Mouse (Mus musculus) colon, adult 2 months (tissue): ENCODE data around the gene Pycr1. TPM values are rescaled to one million over a fixed set of nuclear protein-coding genes. Genes with fewer than 3 reads are reported as not detected.

Experiments used
- polyA plus RNA-seq: library from polyadenylated mRNA; depleted of rRNA; stranded (reverse); fragments of >200 nt; gene quantifications from 2 replicates; pipeline ENCODE4 v1.2.3, GENCODE M21; 2012; rRNA removed

Pycr1 gene
- polyA plus RNA-seq: 30.3 and 39.3 TPM in 2 replicates

GRCm38 (mm10) chr11:120643601-120643987 is at the start of gene Pycr1:
TSS of gene Pycr1 (minus strand) at chr11:120643769.

GRCm38 (mm10) chr11:120672687-120673593 is 29.4 kb upstream of the Pycr1 start, which contains the start of gene Aspscr1:
TSS of gene Aspscr1 (plus strand) at chr11:120672973.

GRCm38 (mm10) chr11:120661076-120661460 is 17.5 kb upstream of the Pycr1 start, which contains the start of gene Notum:
TSS of gene Notum (minus strand) at chr11:120661175.

GRCm38 (mm10) chr11:120648001-120648476 is 4.5 kb upstream of the Pycr1 start, which contains the start of gene Myadml2:
TSS of gene Myadml2 (minus strand) at chr11:120648158.

GRCm38 (mm10) chr11:120633520-120634343 is 9.8 kb downstream of the Pycr1 start, which contains the start of gene Mafg:
TSS of gene Mafg (minus strand) at chr11:120633600.

GRCm38 (mm10) chr11:120625152-120625775 is 18.3 kb downstream of the Pycr1 start, which contains the start of gene Sirt7:
TSS of gene Sirt7 (minus strand) at chr11:120625240.

GRCm38 (mm10) chr11:120617519-120618112 is 26.0 kb downstream of the Pycr1 start, which contains the start of gene Pcyt2:
TSS of gene Pcyt2 (minus strand) at chr11:120617936.

GRCm38 (mm10) chr11:120608241-120609034 is 35.1 kb downstream of the Pycr1 start, which contains the start of gene Npb:
TSS of gene Npb (plus strand) at chr11:120608477.

GRCm38 (mm10) chr11:120598283-120598989 is 45.1 kb downstream of the Pycr1 start, which contains the start of the genes Alyref and Anapc11:
TSS of gene Alyref (minus strand) at chr11:120598365.
TSS of gene Anapc11 (plus strand) at chr11:120598421.

Other genes starting within 250 kb of the Pycr1 start
- gene Nploc4, start 206.1 kb downstream of the Pycr1 start, polyA plus RNA-seq: 62.4 and 84.3 TPM in 2 replicates
- 0.19 and 0.41 TPM in 2 replicates for gene Tspan10, start 201.1 kb downstream of the Pycr1 start, polyA plus RNA-seq
- 0.55 and 0.56 TPM in 2 replicates for gene Pde6g, start 190.3 kb downstream of the Pycr1 start, polyA plus RNA-seq
- 25.9 and 35.8 TPM in 2 replicates for gene Oxld1, start 185.7 kb downstream of the Pycr1 start, polyA plus RNA-seq
- gene Ccdc137, start 185.7 kb downstream of the Pycr1 start, polyA plus RNA-seq: 9.6 and 10.4 TPM in 2 replicates
- gene Arl16, start 176.2 kb downstream of the Pycr1 start, polyA plus RNA-seq: 23.7 and 24.4 TPM in 2 replicates
- gene Mrpl12, start 159.2 kb downstream of the Pycr1 start, polyA plus RNA-seq: 196 and 363 TPM in 2 replicates
- gene Slc25a10, start 151.9 kb downstream of the Pycr1 start, polyA plus RNA-seq: 357 and 440 TPM in 2 replicates
- gene Gcgr, start 113.1 kb downstream of the Pycr1 start, polyA plus RNA-seq: 0.35 and 0.95 TPM in 2 replicates
- 51.3 and 59.4 TPM in 2 replicates for gene Mcrip1, start 94.0 kb downstream of the Pycr1 start, polyA plus RNA-seq
- gene Ppp1r27, start 92.6 kb downstream of the Pycr1 start, polyA plus RNA-seq: 0.22 TPM in 1 of 2 replicates, not detected in the other
- 238 and 254 TPM in 2 replicates for gene P4hb, start 70.5 kb downstream of the Pycr1 start, polyA plus RNA-seq
- 643 and 823 TPM in 2 replicates for gene Arhgdia, start 62.1 kb downstream of the Pycr1 start, polyA plus RNA-seq
- gene Alyref, start 45.4 kb downstream of the Pycr1 start, polyA plus RNA-seq: 25.4 and 31.6 TPM in 2 replicates
- gene Anapc11, start 45.3 kb downstream of the Pycr1 start, polyA plus RNA-seq: 119 and 133 TPM in 2 replicates
- gene Npb, start 35.3 kb downstream of the Pycr1 start, polyA plus RNA-seq: 5.5 and 6.3 TPM in 2 replicates
- gene Pcyt2, start 25.8 kb downstream of the Pycr1 start, polyA plus RNA-seq: 325 and 389 TPM in 2 replicates
- 109 and 125 TPM in 2 replicates for gene Sirt7, start 18.5 kb downstream of the Pycr1 start, polyA plus RNA-seq
- 32.4 and 38.3 TPM in 2 replicates for gene Mafg, start 10.2 kb downstream of the Pycr1 start, polyA plus RNA-seq
- gene Myadml2, start 4.4 kb upstream of the Pycr1 start, polyA plus RNA-seq: 0.13 and 0.42 TPM in 2 replicates
- 0.80 and 0.83 TPM in 2 replicates for gene Notum, start 17.4 kb upstream of the Pycr1 start, polyA plus RNA-seq
- 93.2 and 102 TPM in 2 replicates for gene Aspscr1, start 29.2 kb upstream of the Pycr1 start, polyA plus RNA-seq
- gene Cenpx, start 70.0 kb upstream of the Pycr1 start, polyA plus RNA-seq: 73.6 and 85.1 TPM in 2 replicates
- 39.0 and 42.1 TPM in 2 replicates for gene Lrrc45, start 70.2 kb upstream of the Pycr1 start, polyA plus RNA-seq
- gene Rac3, start 77.7 kb upstream of the Pycr1 start, polyA plus RNA-seq: 18.7 and 26.9 TPM in 2 replicates
- gene Dcxr, start 83.5 kb upstream of the Pycr1 start, polyA plus RNA-seq: 198 and 220 TPM in 2 replicates
- gene Cbr2, start 88.3 kb upstream of the Pycr1 start, polyA plus RNA-seq: 100 and 126 TPM in 2 replicates
- 1.5 and 3.1 TPM in 2 replicates for gene Hmga1b, start 119.0 kb upstream of the Pycr1 start, polyA plus RNA-seq
- 61.7 and 67.2 TPM in 2 replicates for gene Rfng, start 140.4 kb upstream of the Pycr1 start, polyA plus RNA-seq
- 119 and 127 TPM in 2 replicates for gene Gps1, start 140.5 kb upstream of the Pycr1 start, polyA plus RNA-seq
- gene Dus1l, start 152.6 kb upstream of the Pycr1 start, polyA plus RNA-seq: 36.2 and 39.8 TPM in 2 replicates
- gene Fasn, start 180.8 kb upstream of the Pycr1 start, polyA plus RNA-seq: 355 and 470 TPM in 2 replicates